Mouse (Mus musculus): ENCODE measurements around the gene Myh11.

DNA sequence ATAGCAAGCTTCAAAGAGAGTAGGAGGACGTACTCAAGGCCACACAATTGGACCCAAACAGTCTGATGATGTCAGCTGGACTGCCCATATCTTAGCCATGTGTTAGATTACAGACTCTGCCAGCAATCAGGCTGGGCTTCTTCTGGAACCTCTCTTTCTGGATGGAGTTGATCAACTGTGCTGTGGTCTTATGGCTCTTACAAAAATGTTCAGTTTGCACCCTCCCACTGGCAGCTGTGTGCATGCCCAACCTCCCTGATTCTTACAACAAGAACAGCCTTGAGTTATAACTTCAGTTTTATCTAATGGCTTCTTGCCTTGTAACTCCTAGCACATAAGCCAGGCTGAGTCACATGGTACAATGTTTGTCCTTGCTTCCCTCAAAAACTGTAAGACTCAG, 37.0 kb upstream of the Myh11 start:
- TF ChIP-seq CTCF (IDR thresholded peaks at IDR 0.05; ENCODE audit: low read depth) (no peak), EP300 (IDR thresholded peaks at IDR 0.05; ENCODE audit: low read depth) (no peak)

Measured in liver, postnatal 0 days (tissue).